Mouse (Mus musculus) midbrain, embryonic 10.5 days (tissue): Measurements from ENCODE around the gene Gm29666. TPM values are rescaled to one million over a fixed set of nuclear protein-coding genes. Genes with fewer than 3 reads are reported as not detected.
"Not testable (repeated sequence)": the region's sequence is repeated elsewhere in the genome, so short reads cannot be mapped to it uniquely, and the experiment has no call there.

Source experiments
- DNase-seq: peaks from one replicate; pipeline ENCODE4 v3.0.0-alpha.2; 2017; ENCODE audit warnings: low spot score
- H3K27ac ChIP-seq: fragments of 300-500 bp; sonication (generic); replicated peaks from 2 replicates; pipeline ENCODE4 v1.5.1; 2016; ENCODE audit warnings: mild to moderate bottlenecking
- H3K27me3 ChIP-seq: fragments of 300-500 bp; sonication (generic); 2 replicates; pipeline ENCODE4 v1.6.1; 2016; ENCODE audit warnings: low read depth, mild to moderate bottlenecking; ENCODE audit not compliant: poor library complexity, severe bottlenecking
- H3K36me3 ChIP-seq: fragments of 300-500 bp; sonication (generic); 2 replicates; pipeline ENCODE4 v1.6.1; 2016; ENCODE audit warnings: mild to moderate bottlenecking, moderate library complexity
- H3K4me1 ChIP-seq: fragments of 300-500 bp; sonication (generic); 2 replicates; pipeline ENCODE4 v1.6.1; 2016
- H3K4me3 ChIP-seq: fragments of 300-500 bp; sonication (generic); 2 replicates; pipeline ENCODE4 v1.5.1; 2016; ENCODE audit warnings: mild to moderate bottlenecking, moderate library complexity
- H3K9me3 ChIP-seq: fragments of 300-500 bp; sonication (generic); replicated peaks from 2 replicates; pipeline ENCODE4 v1.6.1; 2016; ENCODE audit warnings: mild to moderate bottlenecking
- WGBS: fragments of 180-500 bp; shearing (Covaris S2); methylation state at CpG from one replicate; pipeline ENCODE4 v1.1.7; 2016; 5-methylcytosine and 5-hydroxymethylcytosine counted together
- microRNA-seq: library from miRNA; unstranded; fragments of <30 nt; microRNA quantifications from one replicate; pipeline ENCODE4, GENCODE M21; 2017
- polyA plus RNA-seq: library from polyadenylated mRNA; unstranded; fragments of >200 nt; fragmentation: Nextera tagmentation; extraction: Ambion mirVana; gene quantifications from 2 replicates; pipeline ENCODE4 v1.2.1, GENCODE M21; 2016

Gm29666 gene
- polyA plus RNA-seq, 1 experiment from 2014 or later: 1.1 TPM

- not testable (repeated sequence) for H3K4me3 ChIP-seq, H3K4me1 ChIP-seq, DNase-seq, H3K27ac ChIP-seq, H3K36me3 ChIP-seq, H3K9me3 ChIP-seq
- peaks cover 52% of the 10 kb centered on the region for H3K27me3 ChIP-seq
- 80% methylated on average over 10 of the region's 10 CpGs for WGBS
Measured at GRCm38 (mm10) chr15:84896216-84896615, 23.6 kb downstream of the Gm29666 start.

GRCm38 (mm10) chr15:84891658-84892057, 28.2 kb downstream of the Gm29666 start:
- 6% methylated on average over 3 of the region's 3 CpGs for WGBS

GRCm38 (mm10) chr15:84891246-84891645, 28.6 kb downstream of the Gm29666 start:
- Histone ChIP-seq H3K27ac (no peak overlapping the region), H3K4me3 (no peak overlapping the region), H3K36me3 (no peaks in the 10 kb centered on the region), H3K9me3 (peaks cover 8% of the 10 kb centered on the region; the same call in 1 of the 2 replicates), H3K4me1 (peaks cover 24% of the 10 kb centered on the region), H3K27me3 (peaks cover 12% of the 10 kb centered on the region; the same call in 1 of the 2 replicates)
- no peak for DNase-seq
- 49% methylated on average over 3 of the region's 3 CpGs for WGBS

More at GRCm38 (mm10) chr15:84891658-84892057, 28.2 kb downstream of the Gm29666 start:
- Histone ChIP-seq H3K27me3 (peaks cover 17% of the 10 kb centered on the region; the same call in 1 of the 2 replicates), H3K9me3 (peaks cover 8% of the 10 kb centered on the region; the same call in 1 of the 2 replicates), H3K4me1 (peaks cover 24% of the 10 kb centered on the region), H3K27ac (no peak overlapping the region), H3K36me3 (no peaks in the 10 kb centered on the region), H3K4me3 (no peak overlapping the region)
- DNase-seq: peak; percentile 71

- peaks cover 24% of the 10 kb centered on the region for H3K4me1 ChIP-seq
Measured at GRCm38 (mm10) chr15:84888066-84888465, 31.8 kb downstream of the Gm29666 start.

GRCm38 (mm10) chr15:84877029-84877815, 42.6 kb downstream of the Gm29666 start:
- H3K27ac ChIP-seq: no peak overlapping the region
- no peak overlapping the region for H3K4me3 ChIP-seq
- no peaks in the 10 kb centered on the region for H3K27me3 ChIP-seq
- H3K36me3 ChIP-seq: no peaks in the 10 kb centered on the region
- H3K9me3 ChIP-seq: no peaks in the 10 kb centered on the region
- 84% methylated on average over 12 of the region's 12 CpGs for WGBS
- H3K4me1 ChIP-seq: no peaks in the 10 kb centered on the region
- no peak for DNase-seq

More at GRCm38 (mm10) chr15:84888066-84888465, 31.8 kb downstream of the Gm29666 start:
- H3K9me3 ChIP-seq: no peaks in the 10 kb centered on the region
- 89% methylated on average over 12 of the region's 12 CpGs for WGBS
- no peak overlapping the region for H3K27ac ChIP-seq
- no peak overlapping the region for H3K4me3 ChIP-seq
- H3K27me3 ChIP-seq: 0 out of 2 replicates have a peak, but pooled peaks cover 8% of the 10 kb centered on the region
- H3K36me3 ChIP-seq: no peaks in the 10 kb centered on the region
- no peak for DNase-seq

- WGBS: 86% methylated on average over 4 of the region's 4 CpGs
- no peak overlapping the region for H3K4me3 ChIP-seq
- no peak for DNase-seq
Measured at GRCm38 (mm10) chr15:84873867-84874266, 46.0 kb downstream of the Gm29666 start.

GRCm38 (mm10) chr15:84873079-84873478, 46.8 kb downstream of the Gm29666 start:
- Histone ChIP-seq H3K9me3 (no peaks in the 10 kb centered on the region), H3K4me1 (no peaks in the 10 kb centered on the region), H3K4me3 (no peak overlapping the region), H3K36me3 (no peaks in the 10 kb centered on the region), H3K27ac (no peak overlapping the region), H3K27me3 (no peaks in the 10 kb centered on the region)
- DNase-seq: no peak
- WGBS: 92% methylated on average over 11 of the region's 11 CpGs

More at GRCm38 (mm10) chr15:84873867-84874266, 46.0 kb downstream of the Gm29666 start:
- H3K27ac ChIP-seq: no peak overlapping the region
- H3K9me3 ChIP-seq: no peaks in the 10 kb centered on the region
- no peaks in the 10 kb centered on the region for H3K4me1 ChIP-seq
- H3K27me3 ChIP-seq: no peaks in the 10 kb centered on the region
- H3K36me3 ChIP-seq: no peaks in the 10 kb centered on the region

GRCm38 (mm10) chr15:84871802-84872201, 48.0 kb downstream of the Gm29666 start:
- H3K4me3 ChIP-seq: no peak overlapping the region
- no peaks in the 10 kb centered on the region for H3K36me3 ChIP-seq
- no peaks in the 10 kb centered on the region for H3K27me3 ChIP-seq
- H3K4me1 ChIP-seq: no peaks in the 10 kb centered on the region
- WGBS: 82% methylated on average over 3 of the region's 3 CpGs
- DNase-seq: no peak
- no peak overlapping the region for H3K27ac ChIP-seq
- H3K9me3 ChIP-seq: no peaks in the 10 kb centered on the region

- no peak overlapping the region for H3K27ac ChIP-seq
- H3K27me3 ChIP-seq: peaks cover 13% of the 10 kb centered on the region
- no peak overlapping the region for H3K4me3 ChIP-seq
- no peaks in the 10 kb centered on the region for H3K36me3 ChIP-seq
- WGBS: 85% methylated on average over 8 of the region's 8 CpGs
- no peak for DNase-seq
- H3K9me3 ChIP-seq: no peaks in the 10 kb centered on the region
- H3K4me1 ChIP-seq: peaks cover 6% of the 10 kb centered on the region
Measured at GRCm38 (mm10) chr15:84861911-84862310, 57.9 kb downstream of the Gm29666 start.

Small RNAs within 50 kb of the gene (microRNA-seq; reads per million reads assigned to microRNA genes)
- 23.0 reads per million, percentile 33 among the genes with 10 or more reads in this experiment for gene Mir1249

Other genes starting within 250 kb of the Gm29666 start
- gene Arhgap8, start 200.0 kb downstream of the Gm29666 start, polyA plus RNA-seq: 1.5 and 1.7 TPM in 2 replicates
- 9.5 and 11.9 TPM in 2 replicates for gene Phf21b, start 64.0 kb downstream of the Gm29666 start, polyA plus RNA-seq
- gene Nup50, start 3.4 kb upstream of the Gm29666 start, polyA plus RNA-seq: 70.5 and 70.7 TPM in 2 replicates
- 10.1 and 10.8 TPM in 2 replicates for gene 5031439G07Rik, start 68.5 kb upstream of the Gm29666 start, polyA plus RNA-seq
- 0.16 TPM in 1 of 2 replicates, not detected in the other for gene Upk3a, start 97.1 kb upstream of the Gm29666 start, polyA plus RNA-seq
- gene Fam118a, start 108.9 kb upstream of the Gm29666 start, polyA plus RNA-seq: 33.1 and 34.9 TPM in 2 replicates
- gene Smc1b, start 211.9 kb upstream of the Gm29666 start, polyA plus RNA-seq: 0.11 and 0.12 TPM in 2 replicates
- gene Ribc2, start 212.0 kb upstream of the Gm29666 start, polyA plus RNA-seq: 0.41 and 0.57 TPM in 2 replicates